Mouse (Mus musculus): ENCODE data around the gene Dpyd. TPM values are rescaled to one million over a fixed set of nuclear protein-coding genes. Genes with fewer than 3 reads are reported as not detected.

Dpyd gene
- polyA plus RNA-seq, 1 experiment from 2014 or later: 3.5 TPM

GRCm38 (mm10) chr3:118601689-118602640 is 40.0 kb downstream of the Dpyd start:
- TF ChIP-seq CTCF (IDR thresholded peaks at IDR 0.05; ENCODE audit: low read depth) (no peak), EP300 (optimal IDR thresholded peaks at IDR 0.05) (no peak)
- no peak overlapping the region for H3K4me2 ChIP-seq (replicated peaks; ENCODE audit: low read depth)
- H3K4me3 ChIP-seq (ENCODE audit: low read depth, low read length): no peak overlapping the region
- H3K36me3 ChIP-seq (ENCODE audit: control insufficient read depth, insufficient read depth, low read length): no peaks in the 10 kb centered on the region
- WGBS: 78% methylated on average over 7 of the region's 7 CpGs
- no peaks in the 10 kb centered on the region for H3K9me3 ChIP-seq (ENCODE audit: control insufficient read depth, low read length)
- no peaks in the 10 kb centered on the region for H3K27me3 ChIP-seq (ENCODE audit: control insufficient read depth, insufficient read depth, low read length)
- H3K4me1 ChIP-seq (replicated peaks; ENCODE audit: control insufficient read depth, insufficient read depth): no peaks in the 10 kb centered on the region
- DNase-seq (ENCODE audit: low spot score): no peak
- no peak for ATAC-seq (ENCODE audit: low FRiP score, low TSS enrichment)
- H3K27ac ChIP-seq (replicated peaks): no peak overlapping the region
- H3K9ac ChIP-seq (ENCODE audit: low read length): no peak overlapping the region

GRCm38 (mm10) chr3:118608708-118609107 is 46.8 kb downstream of the Dpyd start:
- no peaks in the 10 kb centered on the region for H3K27me3 ChIP-seq (ENCODE audit: control insufficient read depth, insufficient read depth, low read length)
- H3K4me1 ChIP-seq (replicated peaks; ENCODE audit: control insufficient read depth, insufficient read depth): no peaks in the 10 kb centered on the region
- H3K9me3 ChIP-seq (ENCODE audit: control insufficient read depth, low read length): no peaks in the 10 kb centered on the region
- no peak for ATAC-seq (ENCODE audit: low FRiP score, low TSS enrichment)
- 61% methylated on average over 4 of the region's 4 CpGs for WGBS
- H3K27ac ChIP-seq (replicated peaks): no peak overlapping the region
- no peak overlapping the region for H3K4me2 ChIP-seq (replicated peaks; ENCODE audit: low read depth)
- TF ChIP-seq EP300 (optimal IDR thresholded peaks at IDR 0.05) (no peak), CTCF (IDR thresholded peaks at IDR 0.05; ENCODE audit: low read depth) (no peak)
- H3K4me3 ChIP-seq (ENCODE audit: low read depth, low read length): no peak overlapping the region
- DNase-seq (ENCODE audit: low spot score): no peak
- no peak overlapping the region for H3K9ac ChIP-seq (ENCODE audit: low read length)
- no peaks in the 10 kb centered on the region for H3K36me3 ChIP-seq (ENCODE audit: control insufficient read depth, insufficient read depth, low read length)

GRCm38 (mm10) chr3:118626455-118627375 is 64.8 kb downstream of the Dpyd start:
- WGBS: 71% methylated on average over 9 of the region's 9 CpGs
- no peak for ATAC-seq (ENCODE audit: low FRiP score, low TSS enrichment)
- Histone ChIP-seq H3K27ac (replicated peaks) (no peak overlapping the region), H3K4me3 (ENCODE audit: low read depth, low read length) (no peak overlapping the region), H3K9me3 (ENCODE audit: control insufficient read depth, low read length) (no peaks in the 10 kb centered on the region), H3K27me3 (ENCODE audit: control insufficient read depth, insufficient read depth, low read length) (no peaks in the 10 kb centered on the region), H3K4me2 (replicated peaks; ENCODE audit: low read depth) (no peak overlapping the region), H3K9ac (ENCODE audit: low read length) (no peak overlapping the region), H3K4me1 (replicated peaks; ENCODE audit: control insufficient read depth, insufficient read depth) (no peaks in the 10 kb centered on the region), H3K36me3 (ENCODE audit: control insufficient read depth, insufficient read depth, low read length) (no peaks in the 10 kb centered on the region)
- DNase-seq (ENCODE audit: low spot score): no peak
- TF ChIP-seq EP300 (optimal IDR thresholded peaks at IDR 0.05) (no peak), CTCF (IDR thresholded peaks at IDR 0.05; ENCODE audit: low read depth) (no peak)

- no peak overlapping the region for H3K4me3 ChIP-seq (ENCODE audit: low read depth, low read length)
- DNase-seq (ENCODE audit: low spot score) (no peak), ATAC-seq (ENCODE audit: low FRiP score, low TSS enrichment) (no peak)
- no peak overlapping the region for H3K4me2 ChIP-seq (replicated peaks; ENCODE audit: low read depth)
- H3K9me3 ChIP-seq (ENCODE audit: control insufficient read depth, low read length): no peaks in the 10 kb centered on the region
- no peaks in the 10 kb centered on the region for H3K27me3 ChIP-seq (ENCODE audit: control insufficient read depth, insufficient read depth, low read length)
- no peak overlapping the region for H3K9ac ChIP-seq (ENCODE audit: low read length)
- H3K36me3 ChIP-seq (ENCODE audit: control insufficient read depth, insufficient read depth, low read length): no peaks in the 10 kb centered on the region
- H3K27ac ChIP-seq (replicated peaks): no peak overlapping the region
- 92% methylated on average over 1 of the region's 1 CpGs for WGBS
- TF ChIP-seq CTCF (IDR thresholded peaks at IDR 0.05; ENCODE audit: low read depth): no peak
- TF ChIP-seq EP300 (optimal IDR thresholded peaks at IDR 0.05): no peak
- no peaks in the 10 kb centered on the region for H3K4me1 ChIP-seq (replicated peaks; ENCODE audit: control insufficient read depth, insufficient read depth)
Measured at GRCm38 (mm10) chr3:118629737-118630136, 67.8 kb downstream of the Dpyd start.

GRCm38 (mm10) chr3:118646024-118646570 is 84.2 kb downstream of the Dpyd start:
- Histone ChIP-seq H3K9me3 (ENCODE audit: control insufficient read depth, low read length) (no peaks in the 10 kb centered on the region), H3K4me3 (ENCODE audit: low read depth, low read length) (no peak overlapping the region), H3K36me3 (ENCODE audit: control insufficient read depth, insufficient read depth, low read length) (no peaks in the 10 kb centered on the region), H3K4me2 (replicated peaks; ENCODE audit: low read depth) (no peak overlapping the region), H3K4me1 (replicated peaks; ENCODE audit: control insufficient read depth, insufficient read depth) (no peaks in the 10 kb centered on the region), H3K27me3 (ENCODE audit: control insufficient read depth, insufficient read depth, low read length) (no peaks in the 10 kb centered on the region), H3K27ac (replicated peaks) (no peak overlapping the region), H3K9ac (ENCODE audit: low read length) (no peak overlapping the region)
- TF ChIP-seq EP300 (optimal IDR thresholded peaks at IDR 0.05) (no peak), CTCF (IDR thresholded peaks at IDR 0.05; ENCODE audit: low read depth) (no peak)
- 89% methylated on average over 10 of the region's 10 CpGs for WGBS
- DNase-seq (ENCODE audit: low spot score) (no peak), ATAC-seq (ENCODE audit: low FRiP score, low TSS enrichment) (no peak)

Measured in stomach, postnatal 0 days (tissue).